In genomic region chr1:38628901-38629585, GRCm38 (mm10) we compare ENCODE assay signal across 8 mouse cellular contexts. TPM values are rescaled to one million over a fixed set of nuclear protein-coding genes. Genes with fewer than 3 reads are reported as not detected.
DNase-seq lines count a peak whose midpoint lies in the region; ATAC-seq and TF ChIP-seq lines count a peak whose summit lies in the region.

No protein-coding gene starts in this region.

- H3K27me3 ChIP-seq in kidney, adult 2 months (replicated peaks; ENCODE audit: control insufficient read depth, insufficient read depth, low read length), result peaks cover 7% of the 10 kb centered on the region; the same call in 1 of the 2 replicates
- no peaks in the 10 kb centered on the region for H3K27me3 ChIP-seq in forebrain, embryonic 13.5 days
- H3K27me3 ChIP-seq in midbrain, postnatal 0 days (ENCODE audit: insufficient read depth, low read length), result no peaks in the 10 kb centered on the region

- H3K9ac ChIP-seq in forebrain, embryonic 13.5 days, result peak overlapping the region; percentile 97; the same call in 1 of the 2 replicates
- H3K9ac ChIP-seq in midbrain, postnatal 0 days (replicated peaks; ENCODE audit: low read length, poor library complexity, severe bottlenecking), result no peak overlapping the region

- no peak for TF ChIP-seq CTCF in kidney, adult 2 months (conservative IDR thresholded peaks at IDR 0.05; ENCODE audit: insufficient read depth, insufficient read length, low read depth, low read length)
- TF ChIP-seq CTCF in midbrain, postnatal 0 days (IDR thresholded peaks at IDR 0.05), result no peak

- ATAC-seq in forebrain, embryonic 13.5 days, result no peak
- no peak for ATAC-seq in midbrain, postnatal 0 days (ENCODE audit: low FRiP score)

- 60% methylated on average over 11 of the region's 11 CpGs for WGBS in kidney, adult 2 months
- WGBS in forebrain, embryonic 13.5 days, result 25% methylated on average over 11 of the region's 11 CpGs
- 33% methylated on average over 11 of the region's 11 CpGs for WGBS in midbrain, postnatal 0 days

- intact Hi-C loops in left cerebral cortex, postnatal 4 days (cut with DNase I), result loop anchor here (5.0 kb wide), 1 partner anchor 138 kb away; no protein-coding TSS in a partner anchor

- peak overlapping the region; percentile 75; the same call in 1 of the 2 replicates for H3K4me2 ChIP-seq in forebrain, embryonic 13.5 days
- H3K4me2 ChIP-seq in midbrain, postnatal 0 days (ENCODE audit: low read depth, low read length, poor library complexity, severe bottlenecking), result no peak overlapping the region

- H3K9me3 ChIP-seq in forebrain, embryonic 13.5 days (replicated peaks), result no peaks in the 10 kb centered on the region
- no peaks in the 10 kb centered on the region for H3K9me3 ChIP-seq in midbrain, postnatal 0 days (ENCODE audit: low read length)

- no peak overlapping the region for H3K27ac ChIP-seq in kidney, adult 2 months (ENCODE audit: insufficient read depth, low read depth, low read length)
- H3K27ac ChIP-seq in forebrain, embryonic 13.5 days, result peak overlapping the region; percentile 95
- peak overlapping the region; percentile 83; the same call in 1 of the 2 replicates for H3K27ac ChIP-seq in midbrain, postnatal 0 days (ENCODE audit: low read depth, low read length)

- no peak for TF ChIP-seq POLR2A in kidney, adult 2 months (IDR thresholded peaks at IDR 0.05; ENCODE audit: low read depth, low read length)

- H3K36me3 ChIP-seq in kidney, adult 2 months (ENCODE audit: control insufficient read depth, insufficient read depth, low read length), result no peaks in the 10 kb centered on the region
- H3K36me3 ChIP-seq in forebrain, embryonic 13.5 days (ENCODE audit: poor library complexity, severe bottlenecking), result no peaks in the 10 kb centered on the region
- H3K36me3 ChIP-seq in midbrain, postnatal 0 days (ENCODE audit: insufficient read depth, low read length), result no peaks in the 10 kb centered on the region

- DNase-seq in kidney, postnatal 10 days, result peak; percentile 59
- DNase-seq in kidney, adult 2 months, result no peak
- peak; percentile 28 for DNase-seq in left cerebral cortex, postnatal 4 days
- DNase-seq in midbrain, postnatal 0 days (ENCODE audit: low spot score), result peak; percentile 10
- no peak for DNase-seq in layer of hippocampus, postnatal 10 days (ENCODE audit: low spot score in 2 of 2)
- no peak for DNase-seq in liver
- no peak for DNase-seq in ovary, postnatal 14 days (ENCODE audit: low spot score)

- no peak overlapping the region for H3K4me3 ChIP-seq in kidney, adult 2 months (ENCODE audit: insufficient read depth, low read depth, low read length)
- H3K4me3 ChIP-seq in forebrain, embryonic 13.5 days, result no peak overlapping the region
- H3K4me3 ChIP-seq in midbrain, postnatal 0 days (ENCODE audit: low read depth, low read length), result no peak overlapping the region

- H3K4me1 ChIP-seq in kidney, adult 2 months (ENCODE audit: control insufficient read depth, insufficient read depth, low read length), result no peaks in the 10 kb centered on the region
- peaks cover 60% of the 10 kb centered on the region for H3K4me1 ChIP-seq in forebrain, embryonic 13.5 days
- peaks cover 8% of the 10 kb centered on the region for H3K4me1 ChIP-seq in midbrain, postnatal 0 days (ENCODE audit: insufficient read depth, low read length)

RNA-seq across cellular contexts. Expression of gene Aff3, which starts 35.7 kb away (rescaled TPM):
- polyA plus RNA-seq in kidney, adult 2 months (2012; rRNA removed), result 1.5 and 2.2 TPM in 2 replicates
- 9.3 and 10.6 TPM in 2 replicates for polyA plus RNA-seq in forebrain, embryonic 13.5 days (2015; fragmentation: Nextera tagmentation; extraction: Ambion mirVana)
- 100 to 1,000 TPM; 159 to 167 TPM for total RNA-seq in left cerebral cortex, postnatal 4 days (2021)
- total RNA-seq in midbrain, postnatal 0 days (2014; rRNA removed), result 61.2 and 65.0 TPM in 2 replicates
- polyA plus RNA-seq in midbrain, postnatal 0 days (2015; fragmentation: Nextera tagmentation; extraction: Ambion mirVana), result 16.5 and 20.6 TPM in 2 replicates
- total RNA-seq in layer of hippocampus, postnatal 10 days (2021), result 100 to 1,000 TPM in 1 of 2 experiments, 10 to 100 TPM in 1; 98.4 to 103 TPM

Comparison
In these comparisons a context has a peak if more than half of its experiments do, and no peak if none do; other contexts are left out.
1. DNase-seq: peak in kidney, postnatal 10 days (single experiment), left cerebral cortex, postnatal 4 days (single experiment) and midbrain, postnatal 0 days (single experiment); none in kidney, adult 2 months (single experiment), layer of hippocampus, postnatal 10 days (0 of 2), liver (single experiment) and ovary, postnatal 14 days (single experiment).